Mouse (Mus musculus): ENCODE measurements around the gene Smim15.

The Smim15 gene

GRCm38 (mm10) chr13:108044222-108044941 lies at the start of gene Smim15:
Gene Smim15 (plus strand): TSS chr13:108044446.
- DNase-seq: peak; percentile 89

GRCm38 (mm10) chr13:107995211-107995610 lies 49.0 kb upstream of the Smim15 start:
- no peak for DNase-seq

GRCm38 (mm10) chr13:107996301-107996700 lies 47.9 kb upstream of the Smim15 start:
- no peak for DNase-seq

- DNase-seq: no peak
Observed at GRCm38 (mm10) chr13:108007861-108008260, 36.4 kb upstream of the Smim15 start.

- no peak for DNase-seq
Observed at GRCm38 (mm10) chr13:108013110-108013509, 31.1 kb upstream of the Smim15 start.

- DNase-seq: no peak
Observed at GRCm38 (mm10) chr13:108013839-108014238, 30.4 kb upstream of the Smim15 start.

- DNase-seq: no peak
Observed at GRCm38 (mm10) chr13:108015166-108015565, 29.1 kb upstream of the Smim15 start.

GRCm38 (mm10) chr13:108017349-108017748 lies 26.9 kb upstream of the Smim15 start:
- no peak for DNase-seq

GRCm38 (mm10) chr13:108025802-108026201 lies 18.4 kb upstream of the Smim15 start:
- DNase-seq: no peak

GRCm38 (mm10) chr13:108032789-108033188 lies 11.5 kb upstream of the Smim15 start:
- DNase-seq: no peak

- no peak for DNase-seq
Observed at GRCm38 (mm10) chr13:108039375-108039774, 4.9 kb upstream of the Smim15 start.

- DNase-seq: no peak
Observed at GRCm38 (mm10) chr13:108039902-108040301, 4.3 kb upstream of the Smim15 start.

GRCm38 (mm10) chr13:108040451-108040850 lies 3.8 kb upstream of the Smim15 start:
- DNase-seq: no peak

- peak; percentile 79 to 81 for DNase-seq
Observed at GRCm38 (mm10) chr13:108041358-108041757, 2.9 kb upstream of the Smim15 start.

- peak in 1 of 2 experiments; percentile 12 for DNase-seq
Observed at GRCm38 (mm10) chr13:108043431-108044221, 620 bp upstream of the Smim15 start.

- DNase-seq: no peak
Observed at GRCm38 (mm10) chr13:108045646-108046045, 1.4 kb downstream of the Smim15 start.

GRCm38 (mm10) chr13:108046071-108046470 lies 1.8 kb downstream of the Smim15 start:
- DNase-seq: no peak

- no peak for DNase-seq
Observed at GRCm38 (mm10) chr13:108046891-108047290, 2.6 kb downstream of the Smim15 start.

GRCm38 (mm10) chr13:108047364-108047763 lies 3.1 kb downstream of the Smim15 start:
- DNase-seq: no peak

- peak; percentile 16 to 22 for DNase-seq
Observed at GRCm38 (mm10) chr13:108056896-108057295, 12.7 kb downstream of the Smim15 start.

- no peak for DNase-seq
Observed at GRCm38 (mm10) chr13:108060286-108060885, 16.1 kb downstream of the Smim15 start.

- DNase-seq: no peak
Observed at GRCm38 (mm10) chr13:108060936-108061578, 16.8 kb downstream of the Smim15 start.

GRCm38 (mm10) chr13:108062900-108063299 lies 18.7 kb downstream of the Smim15 start:
- DNase-seq: no peak

Measured in B cell, adult 2 months (primary cell).